Mouse (Mus musculus): ENCODE data around the gene Atxn10. TPM values are rescaled to one million over a fixed set of nuclear protein-coding genes. Genes with fewer than 3 reads are reported as not detected.

Gene Atxn10
- polyA plus RNA-seq, 1 experiment from 2014 or later, result 209 TPM

DNA sequence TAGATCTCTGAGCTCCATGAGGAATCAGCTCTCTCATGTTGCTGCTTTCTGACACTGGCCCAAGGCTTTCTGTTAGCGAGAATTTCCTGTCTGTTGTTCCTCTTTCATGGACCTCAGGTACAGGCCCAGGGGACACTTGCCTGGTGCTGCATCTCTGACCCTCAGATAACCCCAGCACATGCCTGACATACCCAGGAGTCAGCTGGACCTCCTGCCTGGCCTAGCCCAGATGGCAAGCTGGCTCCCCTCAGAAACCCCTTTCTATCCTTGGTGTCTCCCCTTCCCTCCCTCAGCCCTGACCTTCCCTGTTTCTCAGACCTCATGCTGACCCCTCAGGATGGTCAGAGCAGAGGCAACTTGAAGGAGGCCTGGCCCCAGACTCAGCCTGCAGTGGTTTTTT lies 170.6 kb downstream of the Atxn10 start:
- Histone ChIP-seq H3K4me3 (ENCODE audit: low read length) (no peak overlapping the region), H3K9ac (ENCODE audit: low read length) (no peak overlapping the region), H3K4me2 (ENCODE audit: low read depth, low read length) (no peak overlapping the region), H3K36me3 (ENCODE audit: control insufficient read depth, insufficient read depth) (no peaks in the 10 kb centered on the region), H3K4me1 (ENCODE audit: control insufficient read depth, insufficient read depth, low read length) (no peaks in the 10 kb centered on the region), H3K27me3 (ENCODE audit: control insufficient read depth, insufficient read depth, low read length) (peaks cover 2% of the 10 kb centered on the region; the same call in 1 of the 2 replicates), H3K27ac (ENCODE audit: low read length) (no peak overlapping the region), H3K9me3 (replicated peaks; ENCODE audit: control insufficient read depth, low read length) (no peaks in the 10 kb centered on the region)
- no peak for ATAC-seq (replicated peaks; ENCODE audit: extremely low read depth, insufficient read depth, low FRiP score)
- WGBS, result 50% methylated on average over 1 of the region's 1 CpGs

- Histone ChIP-seq H3K27ac (ENCODE audit: low read length) (no peak overlapping the region), H3K9ac (ENCODE audit: low read length) (no peak overlapping the region), H3K4me3 (ENCODE audit: low read length) (no peak overlapping the region), H3K4me1 (ENCODE audit: control insufficient read depth, insufficient read depth, low read length) (no peaks in the 10 kb centered on the region), H3K27me3 (ENCODE audit: control insufficient read depth, insufficient read depth, low read length) (peaks cover 2% of the 10 kb centered on the region; the same call in 1 of the 2 replicates), H3K4me2 (ENCODE audit: low read depth, low read length) (no peak overlapping the region), H3K36me3 (ENCODE audit: control insufficient read depth, insufficient read depth) (no peaks in the 10 kb centered on the region), H3K9me3 (replicated peaks; ENCODE audit: control insufficient read depth, low read length) (no peaks in the 10 kb centered on the region)
- no peak for ATAC-seq (replicated peaks; ENCODE audit: extremely low read depth, insufficient read depth, low FRiP score)
- WGBS, result 74% methylated on average over 32 of the region's 32 CpGs
These were observed 171.4 kb downstream of the Atxn10 start for GRCm38 (mm10) chr15:85507370-85508014.

Other genes with a start within 250 kb of the Atxn10 start
- 0.07 and 0.08 TPM in 2 replicates for gene Smc1b, start 204.3 kb upstream of the Atxn10 start, polyA plus RNA-seq (2015; fragmentation: Nextera tagmentation; extraction: Ambion mirVana)
- gene Ribc2, start 204.2 kb upstream of the Atxn10 start, polyA plus RNA-seq (2015; fragmentation: Nextera tagmentation; extraction: Ambion mirVana), result 0.20 and 0.29 TPM in 2 replicates
- 109 and 124 TPM in 2 replicates for gene Fbln1, start 130.3 kb upstream of the Atxn10 start, polyA plus RNA-seq (2015; fragmentation: Nextera tagmentation; extraction: Ambion mirVana)
- gene 7530416G11Rik, start 167.0 kb downstream of the Atxn10 start, polyA plus RNA-seq (2015; fragmentation: Nextera tagmentation; extraction: Ambion mirVana), result not detected in 2 replicates
- 0.97 and 4.0 TPM in 2 replicates for gene Wnt7b, start 246.2 kb downstream of the Atxn10 start, polyA plus RNA-seq (2015; fragmentation: Nextera tagmentation; extraction: Ambion mirVana)